Mouse (Mus musculus) limb, embryonic 13.5 days (tissue): ENCODE measurements at regions not wholly inside any gene's neighbourhood (a gene's known extent, or its start where the extent isn't known, plus 50 kb on each side); places are given as distances from the start of the nearest gene placed in this dataset.

Experiments used
- ATAC-seq: fragments of 200-750 bp; cut with Nextera tagmentation; 2 replicates; pipeline ENCODE4 v1.8.0; 2017; ENCODE audit warnings: low read depth, moderate number of reproducible peaks, moderate TSS enrichment; ENCODE audit not compliant: low FRiP score
- H3K27ac ChIP-seq: fragments of 300-500 bp; sonication (generic); 2 replicates; pipeline ENCODE4 v1.5.1; 2015; ENCODE audit warnings: inconsistent platforms, mild to moderate bottlenecking, moderate library complexity
- H3K27me3 ChIP-seq: fragments of 300-500 bp; sonication (generic); 2 replicates; pipeline ENCODE4 v1.6.1; 2015; ENCODE audit warnings: mild to moderate bottlenecking, inconsistent platforms
- H3K36me3 ChIP-seq: fragments of 300-500 bp; sonication (generic); 2 replicates; pipeline ENCODE4 v1.6.1; 2015; ENCODE audit warnings: inconsistent platforms, mild to moderate bottlenecking, moderate library complexity
- H3K4me1 ChIP-seq: fragments of 300-500 bp; sonication (generic); 2 replicates; pipeline ENCODE4 v1.6.1; 2015; ENCODE audit warnings: inconsistent platforms
- H3K4me2 ChIP-seq: fragments of 300-500 bp; sonication (generic); replicated peaks from 2 replicates; pipeline ENCODE4 v1.6.1; 2015; ENCODE audit warnings: inconsistent platforms, mild to moderate bottlenecking, moderate library complexity
- H3K4me3 ChIP-seq: fragments of 300-500 bp; sonication (generic); 2 replicates; pipeline ENCODE4 v1.5.1; 2015; ENCODE audit warnings: moderate library complexity, mild to moderate bottlenecking, inconsistent platforms
- H3K9ac ChIP-seq: fragments of 300-500 bp; sonication (generic); 2 replicates; pipeline ENCODE4 v1.6.1; 2015; ENCODE audit warnings: mild to moderate bottlenecking, inconsistent platforms
- H3K9me3 ChIP-seq: fragments of 300-500 bp; sonication (generic); 2 replicates; pipeline ENCODE4 v1.6.1; 2016; ENCODE audit warnings: inconsistent platforms
- WGBS: fragments of 180-500 bp; shearing (Covaris S2); methylation state at CpG from one replicate; pipeline ENCODE4 v1.1.7; 2015; 5-methylcytosine and 5-hydroxymethylcytosine counted together

DNA sequence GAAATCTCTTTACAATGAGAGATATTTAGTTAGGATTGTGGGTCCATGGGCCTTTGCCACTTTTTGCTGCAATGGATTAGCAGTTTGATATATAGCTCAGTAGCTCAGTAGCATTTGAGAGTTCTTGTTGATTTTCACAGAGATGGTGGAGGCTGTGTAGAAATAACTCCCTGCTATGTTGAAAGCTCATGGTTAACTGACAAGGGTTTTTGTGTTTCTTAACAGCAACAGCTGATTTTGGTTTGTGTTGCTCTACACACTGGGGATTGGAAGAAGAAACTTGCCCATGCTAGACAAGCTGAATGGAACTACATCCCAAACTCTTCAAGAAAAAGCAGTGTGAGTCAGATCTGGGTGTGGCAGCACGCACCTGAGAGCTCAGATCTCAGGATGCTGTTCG lies 50.6 kb upstream of the Mark1 start:
- H3K36me3 ChIP-seq: no peaks in the 10 kb centered on the region
- H3K4me1 ChIP-seq: 0 out of 2 replicates have a peak, but pooled peaks cover 3% of the 10 kb centered on the region
- H3K27ac ChIP-seq: no peak overlapping the region
- H3K4me3 ChIP-seq: no peak overlapping the region
- no peaks in the 10 kb centered on the region for H3K9me3 ChIP-seq
- H3K4me2 ChIP-seq: no peak overlapping the region
- H3K9ac ChIP-seq: no peak overlapping the region
- ATAC-seq: no peak
- WGBS: 79% methylated on average over 2 of the region's 2 CpGs
- H3K27me3 ChIP-seq: no peaks in the 10 kb centered on the region
